Mouse (Mus musculus): ENCODE data around the gene Cygb.

DNA sequence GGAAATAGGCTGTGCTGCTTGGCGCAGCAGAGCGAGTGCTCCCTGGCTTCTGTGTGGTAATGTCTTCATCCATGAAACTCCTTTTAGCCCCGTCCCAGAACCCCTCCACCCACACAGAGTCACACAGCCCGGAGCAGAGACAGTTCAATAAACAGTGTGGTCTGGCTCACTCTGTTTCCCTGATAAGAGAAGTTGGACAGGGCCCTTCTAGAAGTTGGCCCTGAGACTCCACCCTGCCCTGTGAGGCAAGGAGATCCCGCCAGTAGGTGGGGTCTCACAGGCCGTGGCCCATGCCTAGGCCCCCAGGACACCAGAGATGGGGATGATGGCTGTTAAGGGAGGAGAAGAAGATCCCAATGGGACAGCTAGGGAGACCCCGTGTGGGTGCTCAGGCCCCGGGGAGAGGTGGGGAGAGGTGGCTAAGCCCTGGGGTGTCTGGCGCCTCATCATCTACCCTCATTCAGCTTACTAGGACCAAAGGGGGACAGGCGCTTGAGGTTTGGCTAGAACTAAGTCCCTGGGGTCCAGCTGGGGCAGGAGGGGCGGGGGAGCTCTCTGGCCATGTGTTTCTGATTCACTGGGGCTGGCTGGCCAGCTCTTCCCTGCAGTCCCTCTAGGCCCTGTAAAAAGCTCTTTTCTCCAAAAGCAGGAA, 6.6 kb downstream of the Cygb start:
- TF ChIP-seq TAL1 (IDR thresholded peaks at IDR 0.05; ENCODE audit: low read length) (no peak), GATA1 (IDR thresholded peaks at IDR 0.05; ENCODE audit: low read length) (no peak)
